Mouse (Mus musculus): ENCODE data around the gene Hapln2.

DNA sequence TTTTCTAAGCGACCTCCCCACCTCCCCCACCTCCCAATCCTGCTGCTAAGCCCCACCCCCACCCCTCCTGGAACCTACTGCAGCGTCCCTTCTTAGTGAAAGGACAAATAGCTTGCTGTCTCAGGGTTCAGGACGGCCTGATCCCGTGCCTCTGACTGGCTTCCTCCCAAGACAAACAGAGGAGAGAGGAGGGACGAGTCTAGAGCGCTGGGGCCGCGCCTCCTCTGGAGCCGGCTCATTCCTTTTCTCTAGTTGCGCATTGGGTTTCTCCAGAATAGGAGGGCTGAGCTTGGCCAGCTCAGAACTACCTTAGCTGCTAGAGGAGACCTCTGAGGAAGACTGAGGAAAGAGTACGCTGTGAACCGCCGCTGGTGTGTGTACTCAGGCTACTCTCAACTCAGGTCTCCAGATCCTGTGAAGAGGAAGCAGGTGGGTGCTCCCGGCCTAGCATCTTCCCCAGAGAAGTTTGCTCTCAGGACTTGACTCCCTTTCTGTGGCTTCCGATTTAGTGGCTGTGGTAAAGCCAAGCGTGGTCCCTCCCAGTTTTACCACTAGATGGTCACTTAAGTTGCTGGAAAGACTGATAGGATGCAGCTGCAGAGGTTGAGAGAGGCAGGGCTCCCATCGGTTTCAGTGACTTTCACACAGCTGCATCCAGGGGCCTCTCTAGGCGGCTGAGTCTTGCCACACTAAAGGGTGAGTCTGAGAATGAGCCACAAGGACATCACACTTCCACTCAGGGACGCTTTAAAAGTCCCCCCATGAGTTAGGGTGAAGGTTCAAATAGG lies 3.4 kb upstream of the Hapln2 start:
- TF ChIP-seq CTCF (IDR thresholded peaks at IDR 0.05 in 2 of 3, conservative IDR thresholded peaks at IDR 0.05 in 1 of 3; ENCODE audit: control insufficient read depth in 1 of 3, insufficient read depth in 1 of 3, low read depth in 2 of 3, low read length in 3 of 3, poor library complexity in 1 of 3, severe bottlenecking in 1 of 3) (no peak), ZC3H11A (IDR thresholded peaks at IDR 0.05; ENCODE audit: low read depth, low read length) (no peak), KAT2A (conservative IDR thresholded peaks at IDR 0.05; ENCODE audit: low read depth, low read length) (no peak), BHLHE40 (IDR thresholded peaks at IDR 0.05; ENCODE audit: borderline replicate concordance, low read depth, low read length) (no peak), MEF2A (IDR thresholded peaks at IDR 0.05; ENCODE audit: extremely low read depth, insufficient replicate concordance, low read depth, low read length, poor library complexity, severe bottlenecking) (no peak), ELF1 (IDR thresholded peaks at IDR 0.05; ENCODE audit: low read depth, low read length) (no peak), E2F4 (IDR thresholded peaks at IDR 0.05; ENCODE audit: borderline replicate concordance, low read depth, low read length) (no peak), MAX (IDR thresholded peaks at IDR 0.05; ENCODE audit: low read length) (no peak), TBP (IDR thresholded peaks at IDR 0.05; ENCODE audit: low read depth, low read length) (no peak), POLR2A (IDR thresholded peaks at IDR 0.05; ENCODE audit: control insufficient read depth in 1 of 2, insufficient read depth in 1 of 2, low read depth in 1 of 2, low read length in 2 of 2, poor library complexity in 1 of 2) (no peak), ETS1 (IDR thresholded peaks at IDR 0.05; ENCODE audit: low read depth, low read length) (no peak), RAD21 (IDR thresholded peaks at IDR 0.05; ENCODE audit: low read depth, low read length) (no peak)
